Mouse (Mus musculus) urinary bladder, postnatal 36 days (tissue): ENCODE measurements at regions not wholly inside any gene's neighbourhood (a gene's known extent, or its start where the extent isn't known, plus 50 kb on each side); places are given as distances from the start of the nearest gene placed in this dataset.
"Not testable (repeated sequence)": the region's sequence is repeated elsewhere in the genome, so short reads cannot be mapped to it uniquely, and the experiment has no call there.

ENCODE experiments used
- DNase-seq, 2 experiments: peaks; one replicate each; pipeline ENCODE4 v3.0.0; 2022; ENCODE audit warnings: low spot score in 2 of 2, mixed read lengths in 1 of 2

GRCm38 (mm10) chr14:48852061-48852460, 178.4 kb upstream of the Otx2 start:
- no peak for DNase-seq

GRCm38 (mm10) chr14:48842861-48843260, 169.2 kb upstream of the Otx2 start:
- DNase-seq = no peak

- no peak for DNase-seq
These were observed 167.7 kb upstream of the Otx2 start for GRCm38 (mm10) chr14:48841278-48841677.

GRCm38 (mm10) chr14:48837181-48837580, 163.6 kb upstream of the Otx2 start:
- DNase-seq = no peak

GRCm38 (mm10) chr14:48836071-48836470, 162.5 kb upstream of the Otx2 start:
- no peak for DNase-seq

GRCm38 (mm10) chr14:48834416-48834815, 160.8 kb upstream of the Otx2 start:
- no peak for DNase-seq

- no peak for DNase-seq
These were observed 152.8 kb upstream of the Otx2 start for GRCm38 (mm10) chr14:48826421-48826820.

- no peak for DNase-seq
These were observed 150.8 kb upstream of the Otx2 start for GRCm38 (mm10) chr14:48824375-48824774.

GRCm38 (mm10) chr14:48815941-48816340, 142.3 kb upstream of the Otx2 start:
- no peak for DNase-seq

- no peak for DNase-seq
These were observed 141.7 kb upstream of the Otx2 start for GRCm38 (mm10) chr14:48815231-48815728.

GRCm38 (mm10) chr14:48812741-48813495, 139.3 kb upstream of the Otx2 start:
- no peak for DNase-seq

- no peak for DNase-seq
These were observed 130.5 kb upstream of the Otx2 start for GRCm38 (mm10) chr14:48804098-48804497.

GRCm38 (mm10) chr14:48801283-48801682, 127.7 kb upstream of the Otx2 start:
- DNase-seq = no peak

GRCm38 (mm10) chr14:48800857-48801256, 127.2 kb upstream of the Otx2 start:
- DNase-seq = no peak

- DNase-seq = no peak
These were observed 126.5 kb upstream of the Otx2 start for GRCm38 (mm10) chr14:48800100-48800449.

GRCm38 (mm10) chr14:48799442-48800099, 126.0 kb upstream of the Otx2 start:
- DNase-seq = no peak

GRCm38 (mm10) chr14:48791507-48791906, 117.9 kb upstream of the Otx2 start:
- no peak for DNase-seq

- no peak for DNase-seq
These were observed 105.7 kb upstream of the Otx2 start for GRCm38 (mm10) chr14:48779327-48779726.

- DNase-seq = no peak
These were observed 97.2 kb upstream of the Otx2 start for GRCm38 (mm10) chr14:48770832-48771231.

GRCm38 (mm10) chr14:48762691-48763090, 89.1 kb upstream of the Otx2 start:
- no peak for DNase-seq

- DNase-seq = no peak
These were observed 87.5 kb upstream of the Otx2 start for GRCm38 (mm10) chr14:48761002-48761648.

GRCm38 (mm10) chr14:48755096-48755495, 81.5 kb upstream of the Otx2 start:
- not testable (repeated sequence) for DNase-seq
